In genomic region chr11:60026166-60026565, GRCm38 (mm10) we compare ENCODE assay signal across 15 mouse cellular contexts.
"Had no signal": no experiment of that assay in that cellular context is flagged by ENCODE, and none has a peak within 500 bp of the region (broad histone marks: within the 10 kb centered on the region; RNA-seq: fewer than 3 reads in every experiment).

No protein-coding gene starts in this region.

- H3K4me1 ChIP-seq: kidney, embryonic 15.5 days; limb, embryonic 15.5 days; midbrain, embryonic 13.5 days had no signal

- H3K9ac ChIP-seq: kidney, embryonic 15.5 days; limb, embryonic 12.5 days; limb, embryonic 15.5 days; liver, embryonic 14.5 days; liver, postnatal 0 days; lung, embryonic 14.5 days; midbrain, embryonic 13.5 days had no signal

- H3K4me3 ChIP-seq: kidney, embryonic 15.5 days; limb, embryonic 12.5 days; limb, embryonic 15.5 days; midbrain, embryonic 13.5 days had no signal

- DNase-seq: kidney, postnatal 10 days; kidney, postnatal 36 days; left cerebral cortex, postnatal 4 days; liver, postnatal 0 days; lung, embryonic 14.5 days; thymus, adult 18-20 months; thymus, postnatal 36 days had no signal

- H3K27ac ChIP-seq: kidney, embryonic 15.5 days; limb, embryonic 12.5 days; limb, embryonic 15.5 days; liver, embryonic 14.5 days; macrophage; midbrain, embryonic 13.5 days had no signal

- H3K9me3 ChIP-seq: kidney, embryonic 15.5 days; limb, embryonic 12.5 days; limb, embryonic 15.5 days; midbrain, embryonic 13.5 days had no signal

- H3K4me2 ChIP-seq: kidney, embryonic 15.5 days; limb, embryonic 12.5 days; limb, embryonic 15.5 days; liver, embryonic 11.5 days; lung, embryonic 14.5 days; midbrain, embryonic 13.5 days had no signal

- H3K36me3 ChIP-seq: kidney, embryonic 15.5 days; limb, embryonic 12.5 days; limb, embryonic 15.5 days; midbrain, embryonic 13.5 days had no signal

- ATAC-seq: liver, postnatal 0 days; lung, postnatal 0 days; midbrain, embryonic 13.5 days had no signal

- H3K27me3 ChIP-seq: kidney, embryonic 15.5 days; limb, embryonic 15.5 days; midbrain, embryonic 13.5 days had no signal
